Mouse (Mus musculus): ENCODE results near the gene Defa22.
"Not testable (repeated sequence)": the region's sequence is repeated elsewhere in the genome, so short reads cannot be mapped to it uniquely, and the experiment has no call there.

Defa22 gene

DNA sequence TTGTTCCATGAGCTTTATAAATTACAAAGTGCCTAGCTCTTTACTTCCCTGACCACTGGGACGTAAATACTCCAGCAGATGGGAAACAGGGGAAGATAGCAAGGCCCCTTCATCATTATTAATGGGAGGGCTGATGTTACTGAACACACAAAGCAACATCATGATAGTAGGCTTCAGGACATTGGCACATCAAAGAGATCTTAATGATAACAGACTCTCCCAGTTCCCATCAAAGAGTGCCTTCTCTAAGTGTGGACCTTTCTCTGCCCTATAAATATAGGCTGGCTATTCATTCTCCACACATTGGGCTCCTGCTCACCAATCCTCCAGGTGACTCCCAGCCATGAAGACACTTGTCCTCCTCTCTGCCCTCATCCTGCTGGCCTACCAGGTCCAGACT, at the start of gene Defa22:
Gene Defa22 (plus strand): TSS at position 301 of the 400 bp plus-strand sequence.
- not testable (repeated sequence) for DNase-seq

DNA sequence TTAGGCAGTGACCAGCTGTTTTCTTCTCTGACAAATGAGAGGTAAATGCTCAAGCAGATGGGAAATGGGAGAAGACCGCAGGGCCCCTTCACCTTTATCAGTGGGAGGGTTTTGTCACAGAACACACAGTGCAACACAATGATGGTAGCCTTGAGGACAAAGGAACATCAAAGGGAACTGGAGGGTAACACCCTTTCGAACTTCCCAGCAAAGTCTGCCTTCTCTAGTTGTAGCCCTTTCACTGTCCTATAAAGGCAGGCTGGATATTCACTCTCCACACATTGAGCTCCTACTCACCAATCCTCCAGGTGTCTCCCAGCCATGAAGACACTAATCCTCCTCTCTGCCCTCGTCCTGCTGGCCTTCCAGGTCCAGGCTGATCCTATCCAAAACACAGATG, 27.7 kb upstream of the Defa22 start, which contains the start of gene Defa30:
Gene Defa30 (plus strand): TSS at position 301 of the 400 bp plus-strand sequence.
- not testable (repeated sequence) for DNase-seq

GRCm38 (mm10) chr8:21191314-21191713, 29.2 kb downstream of the Defa22 start, which contains the start of gene Defa31:
Defa31 (plus strand) TSS chr8:21191614.
- not testable (repeated sequence) for DNase-seq

- DNase-seq: not testable (repeated sequence)
Measured at GRCm38 (mm10) chr8:21201261-21201660, 39.2 kb downstream of the Defa22 start, which contains the start of gene Gm15293. Gm15293 (plus strand) TSS chr8:21201561.

Data from kidney, adult 11 months (tissue).